Mouse (Mus musculus): ENCODE results near the gene Foxk1. TPM values are rescaled to one million over a fixed set of nuclear protein-coding genes. Genes with fewer than 3 reads are reported as not detected.

Foxk1 gene
- total RNA-seq, 2 experiments from 2014 or later = 40.6 to 45.7 TPM

Other genes with a start within 250 kb of the Foxk1 start
- gene Ap5z1, start 62.4 kb downstream of the Foxk1 start, total RNA-seq (2021) = 10 to 100 TPM; 18.6 to 24.1 TPM
- gene Papolb, start 128.6 kb downstream of the Foxk1 start, total RNA-seq (2021) = under 1 TPM; 0.30 to 0.45 TPM
- gene Radil, start 149.6 kb downstream of the Foxk1 start, total RNA-seq (2021) = 10 to 100 TPM; 14.7 to 15.2 TPM
- 100 to 1,000 TPM; 166 to 185 TPM for gene Mmd2, start 207.3 kb downstream of the Foxk1 start, total RNA-seq (2021)
- 100 to 1,000 TPM in 1 of 2 experiments, 10 to 100 TPM in 1; 92.7 to 104 TPM for gene Wipi2, start 226.2 kb downstream of the Foxk1 start, total RNA-seq (2021)